Mouse (Mus musculus) heart, postnatal 0 days (tissue): ENCODE results near the gene Fstl1. TPM values are rescaled to one million over a fixed set of nuclear protein-coding genes. Genes with fewer than 3 reads are reported as not detected.

Experiments
- ATAC-seq: fragments of 200-750 bp; cut with Nextera tagmentation; 2 replicates; pipeline ENCODE4 v1.8.0; 2017; ENCODE audit warnings: low read depth, moderate number of reproducible peaks, moderate library complexity; ENCODE audit not compliant: insufficient read depth
- DNase-seq: peaks from one replicate; pipeline ENCODE4 v3.0.0-alpha.2; 2016; ENCODE audit warnings: low spot score
- H3K27ac ChIP-seq: fragments of 300-500 bp; sonication (generic); 2 replicates; pipeline ENCODE4 v1.5.1; 2014; ENCODE audit warnings: low read depth, mild to moderate bottlenecking
- H3K27me3 ChIP-seq: fragments of 300-500 bp; sonication (generic); 2 replicates; pipeline ENCODE4 v1.6.1; 2014; ENCODE audit warnings: low read length, mixed read lengths; ENCODE audit not compliant: control insufficient read depth, insufficient read depth
- H3K36me3 ChIP-seq: fragments of 300-500 bp; sonication (generic); replicated peaks from 2 replicates; pipeline ENCODE4 v1.6.1; 2014; ENCODE audit warnings: low read length, mixed read lengths; ENCODE audit not compliant: control insufficient read depth, insufficient read depth
- H3K4me1 ChIP-seq: fragments of 300-500 bp; sonication (generic); 2 replicates; pipeline ENCODE4 v1.6.1; 2014; ENCODE audit warnings: antibody characterized with exemption; ENCODE audit not compliant: control insufficient read depth, insufficient read depth
- H3K4me2 ChIP-seq: fragments of 300-500 bp; sonication (generic); 2 replicates; pipeline ENCODE4 v1.6.1; 2014; ENCODE audit warnings: low read depth, mild to moderate bottlenecking, low read length, moderate library complexity
- H3K4me3 ChIP-seq: fragments of 300-500 bp; sonication (generic); 2 replicates; pipeline ENCODE4 v1.5.1; 2014; ENCODE audit warnings: low read depth, low read length
- H3K9ac ChIP-seq: fragments of 300-500 bp; sonication (generic); replicated peaks from 2 replicates; pipeline ENCODE4 v1.6.1; 2014; ENCODE audit warnings: low read depth, low read length, mixed read lengths
- H3K9me3 ChIP-seq: fragments of 300-500 bp; sonication (generic); replicated peaks from 2 replicates; pipeline ENCODE4 v1.6.1; 2016; ENCODE audit warnings: low read length; ENCODE audit not compliant: control insufficient read depth
- CTCF ChIP-seq: IDR thresholded peaks from 2 replicates; pipeline ENCODE4 v1.5.1; 2016; ENCODE audit warnings: antibody characterized with exemption, control low read depth, low read depth
- EP300 ChIP-seq: IDR thresholded peaks from 2 replicates; pipeline ENCODE4 v1.6.1; 2016; ENCODE audit warnings: antibody characterized with exemption, low read depth
- WGBS: fragments of 180-500 bp; shearing (Covaris S2); extraction: QIAGEN DNeasy Blood & Tissue Kit; methylation state at CpG from one replicate; pipeline ENCODE4 v1.1.7; 2014; 5-methylcytosine and 5-hydroxymethylcytosine counted together
- polyA plus RNA-seq: library from polyadenylated mRNA; unstranded; fragments of >200 nt; fragmentation: Nextera tagmentation; extraction: Ambion mirVana; gene quantifications from 2 replicates; pipeline ENCODE4 v1.2.1, GENCODE M21; 2015
- total RNA-seq: library from RNA; depleted of rRNA; stranded (reverse); fragments of >200 nt; gene quantifications from 2 replicates; pipeline ENCODE4 v1.2.3, GENCODE M21; 2014; ENCODE audit warnings: low replicate concordance

Fstl1 gene
- total and polyA plus RNA-seq, 2 experiments from 2014 or later = 272 to 316 TPM

GRCm38 (mm10) chr16:37779651-37780280 lies 3.1 kb downstream of the Fstl1 start:
- H3K27ac ChIP-seq = peak overlapping the region; percentile 57
- no peak overlapping the region for H3K9ac ChIP-seq
- H3K36me3 ChIP-seq = peaks cover 16% of the 10 kb centered on the region
- no peaks in the 10 kb centered on the region for H3K27me3 ChIP-seq
- H3K9me3 ChIP-seq = no peaks in the 10 kb centered on the region
- no peak for TF ChIP-seq CTCF
- no peak for TF ChIP-seq EP300
- peak overlapping the region; percentile 24 for H3K4me3 ChIP-seq
- H3K4me2 ChIP-seq = peak overlapping the region; percentile 77
- no peak for DNase-seq
- ATAC-seq = no peak
- H3K4me1 ChIP-seq = peaks cover 19% of the 10 kb centered on the region
- 66% methylated on average over 7 of the region's 7 CpGs for WGBS

GRCm38 (mm10) chr16:37780386-37780785 lies 3.7 kb downstream of the Fstl1 start:
- peaks cover 20% of the 10 kb centered on the region for H3K4me1 ChIP-seq

GRCm38 (mm10) chr16:37780911-37781310 lies 4.2 kb downstream of the Fstl1 start:
- Histone ChIP-seq H3K4me3 (no peak overlapping the region), H3K27me3 (no peaks in the 10 kb centered on the region), H3K4me1 (peaks cover 26% of the 10 kb centered on the region), H3K4me2 (no peak overlapping the region), H3K9me3 (no peaks in the 10 kb centered on the region), H3K27ac (peak overlapping the region; percentile 43), H3K36me3 (peaks cover 17% of the 10 kb centered on the region), H3K9ac (no peak overlapping the region)
- no peak for ATAC-seq
- TF ChIP-seq EP300 (no peak), CTCF (no peak)
- 50% methylated on average over 3 of the region's 3 CpGs for WGBS
- DNase-seq = no peak

More at GRCm38 (mm10) chr16:37780386-37780785, 3.7 kb downstream of the Fstl1 start:
- TF ChIP-seq CTCF = no peak
- TF ChIP-seq EP300 = no peak
- Histone ChIP-seq H3K4me2 (peak overlapping the region; percentile 77; the same call in 1 of the 2 replicates), H3K27ac (peak overlapping the region; percentile 43), H3K9me3 (no peaks in the 10 kb centered on the region), H3K9ac (no peak overlapping the region), H3K4me3 (no peak overlapping the region), H3K36me3 (peaks cover 17% of the 10 kb centered on the region), H3K27me3 (no peaks in the 10 kb centered on the region)
- no peak for DNase-seq
- 3% methylated on average over 1 of the region's 1 CpGs for WGBS
- ATAC-seq = 0 out of 2 replicates have a peak, but pooled peaks have one; percentile 11

DNA sequence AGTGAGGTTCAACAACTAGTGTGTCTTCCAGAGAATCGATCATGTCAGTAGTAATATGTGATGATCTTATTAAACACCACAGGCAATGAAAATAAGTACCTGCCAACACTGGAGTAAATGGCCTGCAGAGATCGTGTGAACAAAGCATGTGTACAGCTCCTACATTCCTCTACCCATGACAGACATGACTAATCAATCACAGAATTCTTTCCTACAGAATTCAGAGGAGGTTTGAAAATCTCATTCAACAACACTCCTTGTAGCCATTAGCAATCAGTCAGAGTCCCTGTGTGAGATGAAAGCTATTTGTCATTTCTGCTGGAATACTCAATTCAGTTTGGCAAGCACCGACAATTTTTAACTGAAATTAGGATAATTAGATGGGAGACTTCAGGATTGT lies 7.9 kb downstream of the Fstl1 start:
- no peak for TF ChIP-seq CTCF
- no peak for TF ChIP-seq EP300

DNA sequence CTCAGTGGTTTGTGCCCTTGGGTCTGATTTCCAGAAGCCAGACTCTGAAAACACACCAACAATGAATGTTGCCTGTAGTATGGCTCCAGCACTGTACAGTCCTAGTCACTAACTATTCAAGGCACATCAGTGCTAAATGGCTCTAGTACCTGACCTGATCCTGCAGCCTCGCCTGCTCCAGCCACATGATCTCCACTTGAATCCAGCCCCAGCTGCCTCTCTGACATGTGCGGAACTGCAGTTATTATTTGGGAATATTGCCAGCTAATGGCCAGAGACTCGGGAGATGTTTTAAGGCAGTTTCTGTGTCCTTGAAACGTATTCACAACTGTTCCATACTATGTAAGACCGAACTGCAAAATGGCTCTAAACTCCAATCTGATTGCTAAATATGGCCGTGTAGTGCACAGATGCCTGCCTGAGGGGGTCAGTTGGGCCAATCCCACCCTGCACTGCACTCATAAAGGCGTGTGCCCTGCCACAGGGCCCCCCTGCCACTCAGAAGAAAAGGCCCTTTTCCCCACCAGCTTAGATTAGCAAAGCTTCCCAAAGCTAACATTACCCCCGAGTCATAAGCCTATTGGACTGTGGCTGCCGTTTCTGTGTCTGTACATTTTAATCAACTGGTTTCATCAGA lies 11.0 kb downstream of the Fstl1 start:
- Histone ChIP-seq H3K27me3 (no peaks in the 10 kb centered on the region), H3K4me2 (peak overlapping the region; percentile 41), H3K36me3 (peaks cover 16% of the 10 kb centered on the region), H3K9me3 (no peaks in the 10 kb centered on the region), H3K27ac (peak overlapping the region; percentile 79), H3K4me1 (peaks cover 61% of the 10 kb centered on the region), H3K4me3 (no peak overlapping the region), H3K9ac (peak overlapping the region; percentile 14; the same call in 1 of the 2 replicates)
- DNase-seq = no peak
- WGBS = 24% methylated on average over 9 of the region's 9 CpGs
- no peak for ATAC-seq
- no peak for TF ChIP-seq CTCF
- TF ChIP-seq EP300 = no peak

More for the DNA sequence above, 7.9 kb downstream of the Fstl1 start:
- Histone ChIP-seq H3K27me3 (no peaks in the 10 kb centered on the region), H3K27ac (no peak overlapping the region), H3K4me3 (no peak overlapping the region), H3K4me2 (no peak overlapping the region), H3K9ac (no peak overlapping the region), H3K36me3 (peaks cover 19% of the 10 kb centered on the region), H3K4me1 (peaks cover 55% of the 10 kb centered on the region), H3K9me3 (no peaks in the 10 kb centered on the region)
- ATAC-seq (no peak), DNase-seq (no peak)
- 70% methylated on average over 3 of the region's 3 CpGs for WGBS
